Comparison of ENCODE assay signal across 18 mouse cellular contexts in genomic region chr16:18198365-18199098, GRCm38 (mm10). TPM values are rescaled to one million over a fixed set of nuclear protein-coding genes. Genes with fewer than 3 reads are reported as not detected.
DNase-seq lines count a peak whose midpoint lies in the region; ATAC-seq and TF ChIP-seq lines count a peak whose summit lies in the region.
"Had no signal": no experiment of that assay in that cellular context is flagged by ENCODE, and none has a peak within 500 bp of the region (broad histone marks: within the 10 kb centered on the region; RNA-seq: fewer than 3 reads in every experiment).

No protein-coding gene starts in this region.

- no peaks in the 10 kb centered on the region for H3K36me3 ChIP-seq in kidney, embryonic 14.5 days (ENCODE audit: control insufficient read depth, insufficient read depth, low read length)
- no peaks in the 10 kb centered on the region for H3K36me3 ChIP-seq in kidney, adult 2 months (ENCODE audit: control insufficient read depth, insufficient read depth, low read length)
- no peaks in the 10 kb centered on the region for H3K36me3 ChIP-seq in hindbrain, embryonic 12.5 days
- no peaks in the 10 kb centered on the region for H3K36me3 ChIP-seq in limb, embryonic 13.5 days
- H3K36me3 ChIP-seq in neural tube, embryonic 14.5 days (ENCODE audit: control insufficient read depth, insufficient read depth, low read length) = no peaks in the 10 kb centered on the region
- H3K36me3 ChIP-seq: embryonic facial prominence, embryonic 12.5 days; heart, embryonic 15.5 days; liver, embryonic 12.5 days; lung, embryonic 15.5 days had no signal

- WGBS in kidney, embryonic 14.5 days = 55% methylated on average over 10 of the region's 10 CpGs
- 66% methylated on average over 10 of the region's 10 CpGs for WGBS in kidney, adult 2 months
- 67% methylated on average over 10 of the region's 10 CpGs for WGBS in hindbrain, embryonic 12.5 days
- 24% methylated on average over 10 of the region's 10 CpGs for WGBS in limb, embryonic 13.5 days
- WGBS in neural tube, embryonic 14.5 days = 20% methylated on average over 10 of the region's 10 CpGs

- no peak for TF ChIP-seq CTCF in kidney, adult 2 months (conservative IDR thresholded peaks at IDR 0.05; ENCODE audit: insufficient read depth, insufficient read length, low read depth, low read length)

- no peak for TF ChIP-seq POLR2A in kidney, adult 2 months (IDR thresholded peaks at IDR 0.05; ENCODE audit: low read depth, low read length)

- no peak for DNase-seq in kidney, adult 2 months
- no peak for DNase-seq in retina, postnatal 1 day
- no peak for DNase-seq in retina, embryonic 14.5 days (ENCODE audit: low spot score)
- DNase-seq: cerebellum, adult 11 months; gastrocnemius, adult 2 months; heart, adult 11 months; right cerebral cortex, adult 18-20 months had no signal

- no peaks in the 10 kb centered on the region for H3K9me3 ChIP-seq in kidney, embryonic 14.5 days (ENCODE audit: control insufficient read depth, low read length)
- H3K9me3 ChIP-seq in hindbrain, embryonic 12.5 days (replicated peaks) = no peaks in the 10 kb centered on the region
- H3K9me3 ChIP-seq in limb, embryonic 13.5 days = no peaks in the 10 kb centered on the region
- H3K9me3 ChIP-seq in neural tube, embryonic 14.5 days (ENCODE audit: control insufficient read depth, low read length) = no peaks in the 10 kb centered on the region
- H3K9me3 ChIP-seq: embryonic facial prominence, embryonic 12.5 days; heart, embryonic 15.5 days; liver, embryonic 12.5 days; lung, embryonic 15.5 days had no signal

- peaks cover 36% of the 10 kb centered on the region for H3K4me1 ChIP-seq in kidney, embryonic 14.5 days (ENCODE audit: control insufficient read depth, insufficient read depth, low read length)
- H3K4me1 ChIP-seq in kidney, adult 2 months (ENCODE audit: control insufficient read depth, insufficient read depth, low read length) = no peaks in the 10 kb centered on the region
- peaks cover 52% of the 10 kb centered on the region for H3K4me1 ChIP-seq in hindbrain, embryonic 12.5 days
- H3K4me1 ChIP-seq in limb, embryonic 13.5 days = peaks cover 69% of the 10 kb centered on the region
- peaks cover 61% of the 10 kb centered on the region for H3K4me1 ChIP-seq in neural tube, embryonic 14.5 days (ENCODE audit: control insufficient read depth, insufficient read depth, low read length)

- H3K4me3 ChIP-seq in kidney, embryonic 14.5 days (ENCODE audit: low read length) = no peak overlapping the region
- no peak overlapping the region for H3K4me3 ChIP-seq in kidney, adult 2 months (ENCODE audit: insufficient read depth, low read depth, low read length)
- no peak overlapping the region for H3K4me3 ChIP-seq in hindbrain, embryonic 12.5 days
- no peak overlapping the region for H3K4me3 ChIP-seq in limb, embryonic 13.5 days
- no peak overlapping the region for H3K4me3 ChIP-seq in neural tube, embryonic 14.5 days (ENCODE audit: low read depth, low read length)
- H3K4me3 ChIP-seq: embryonic facial prominence, embryonic 12.5 days; gastrocnemius, adult 2 months; heart, embryonic 15.5 days; liver, embryonic 12.5 days; lung, embryonic 15.5 days had no signal

- H3K27ac ChIP-seq in kidney, embryonic 14.5 days (ENCODE audit: low read depth, low read length) = no peak overlapping the region
- no peak overlapping the region for H3K27ac ChIP-seq in kidney, adult 2 months (ENCODE audit: insufficient read depth, low read depth, low read length)
- peak overlapping the region; percentile 71 for H3K27ac ChIP-seq in hindbrain, embryonic 12.5 days
- no peak overlapping the region for H3K27ac ChIP-seq in limb, embryonic 13.5 days
- peak overlapping the region; percentile 71 for H3K27ac ChIP-seq in neural tube, embryonic 14.5 days (ENCODE audit: low read depth, low read length)
- H3K27ac ChIP-seq: embryonic facial prominence, embryonic 12.5 days; gastrocnemius, adult 2 months; heart, embryonic 15.5 days; kidney, postnatal 0 days; liver, embryonic 12.5 days; lung, embryonic 15.5 days had no signal

- no peaks in the 10 kb centered on the region for H3K27me3 ChIP-seq in kidney, embryonic 14.5 days (ENCODE audit: control insufficient read depth, insufficient read depth, low read length)
- no peaks in the 10 kb centered on the region for H3K27me3 ChIP-seq in kidney, adult 2 months (replicated peaks; ENCODE audit: control insufficient read depth, insufficient read depth, low read length)
- H3K27me3 ChIP-seq in hindbrain, embryonic 12.5 days = no peaks in the 10 kb centered on the region
- H3K27me3 ChIP-seq in limb, embryonic 13.5 days = peaks cover 51% of the 10 kb centered on the region
- no peaks in the 10 kb centered on the region for H3K27me3 ChIP-seq in neural tube, embryonic 14.5 days (ENCODE audit: control insufficient read depth, insufficient read depth, low read length)
- H3K27me3 ChIP-seq: heart, embryonic 15.5 days; lung, embryonic 15.5 days had no signal

- H3K9ac ChIP-seq in kidney, embryonic 14.5 days (ENCODE audit: low read depth, low read length) = 0 out of 2 replicates have a peak overlapping the region, but pooled peaks have one; percentile 0
- H3K9ac ChIP-seq in hindbrain, embryonic 12.5 days = no peak overlapping the region; the same call in 1 of the 2 replicates
- H3K9ac ChIP-seq in limb, embryonic 13.5 days = peak overlapping the region; percentile 31; the same call in 1 of the 2 replicates
- no peak overlapping the region for H3K9ac ChIP-seq in neural tube, embryonic 14.5 days (replicated peaks; ENCODE audit: low read depth, low read length)
- H3K9ac ChIP-seq: embryonic facial prominence, embryonic 12.5 days; heart, embryonic 15.5 days; liver, embryonic 12.5 days; lung, embryonic 15.5 days had no signal

- no peak for ATAC-seq in kidney, embryonic 14.5 days (ENCODE audit: low FRiP score, low TSS enrichment)
- ATAC-seq in hindbrain, embryonic 12.5 days (ENCODE audit: low FRiP score) = peak; percentile 19; the same call in 1 of the 2 replicates
- no peak for ATAC-seq in limb, embryonic 13.5 days (ENCODE audit: low FRiP score, low read depth)
- peak; percentile 47 for ATAC-seq in neural tube, embryonic 14.5 days (ENCODE audit: low read depth)
- ATAC-seq: liver, embryonic 12.5 days had no signal

- H3K4me2 ChIP-seq in kidney, embryonic 14.5 days (replicated peaks; ENCODE audit: low read depth, low read length) = no peak overlapping the region; the same call in 1 of the 2 replicates
- no peak overlapping the region for H3K4me2 ChIP-seq in hindbrain, embryonic 12.5 days (replicated peaks)
- H3K4me2 ChIP-seq in limb, embryonic 13.5 days (replicated peaks) = peak overlapping the region; percentile 7; the same call in 1 of the 2 replicates
- H3K4me2 ChIP-seq in neural tube, embryonic 14.5 days (ENCODE audit: low read depth, low read length) = no peak overlapping the region
- H3K4me2 ChIP-seq: embryonic facial prominence, embryonic 12.5 days; heart, embryonic 15.5 days; liver, embryonic 12.5 days; lung, embryonic 15.5 days had no signal

RNA-seq across cellular contexts. Expression of gene Ccdc188, which starts 19.1 kb away (rescaled TPM):
- polyA plus RNA-seq in kidney, embryonic 14.5 days (2014; fragmentation: Nextera tagmentation; extraction: Ambion mirVana) = not detected in 2 replicates
- polyA plus RNA-seq in kidney, adult 2 months (2012; rRNA removed) = not detected in 2 replicates
- not detected in 2 replicates for polyA plus RNA-seq in hindbrain, embryonic 12.5 days (2016; fragmentation: Nextera tagmentation; extraction: Ambion mirVana)
- polyA plus RNA-seq in limb, embryonic 13.5 days (2015; fragmentation: Nextera tagmentation; extraction: Ambion mirVana) = not detected in 2 replicates
- not detected in 2 replicates for polyA plus RNA-seq in neural tube, embryonic 14.5 days (2014; fragmentation: Nextera tagmentation; extraction: Ambion mirVana)
- polyA plus RNA-seq: embryonic facial prominence, embryonic 12.5 days; heart, embryonic 15.5 days; intestine, embryonic 14.5 days; kidney, postnatal 0 days; liver, embryonic 12.5 days; lung, embryonic 15.5 days; spleen, adult 2 months had no signal

RNA-seq across cellular contexts. Expression of gene Zdhhc8, which starts 36.4 kb away (rescaled TPM):
- polyA plus RNA-seq in kidney, embryonic 14.5 days (2014; fragmentation: Nextera tagmentation; extraction: Ambion mirVana) = 14.4 and 17.2 TPM in 2 replicates
- polyA plus RNA-seq in kidney, adult 2 months (2012; rRNA removed) = 28.9 and 44.7 TPM in 2 replicates
- 19.4 TPM in 2 replicates for polyA plus RNA-seq in hindbrain, embryonic 12.5 days (2016; fragmentation: Nextera tagmentation; extraction: Ambion mirVana)
- 18.7 and 21.2 TPM in 2 replicates for polyA plus RNA-seq in limb, embryonic 13.5 days (2015; fragmentation: Nextera tagmentation; extraction: Ambion mirVana)
- polyA plus RNA-seq in neural tube, embryonic 14.5 days (2014; fragmentation: Nextera tagmentation; extraction: Ambion mirVana) = 12.2 and 13.9 TPM in 2 replicates

RNA-seq across cellular contexts. Expression of gene Trmt2a, which starts 49.9 kb away (rescaled TPM):
- polyA plus RNA-seq in kidney, embryonic 14.5 days (2014; fragmentation: Nextera tagmentation; extraction: Ambion mirVana) = 78.3 and 83.4 TPM in 2 replicates
- 39.3 and 39.4 TPM in 2 replicates for polyA plus RNA-seq in kidney, adult 2 months (2012; rRNA removed)
- 99.6 and 102 TPM in 2 replicates for polyA plus RNA-seq in hindbrain, embryonic 12.5 days (2016; fragmentation: Nextera tagmentation; extraction: Ambion mirVana)
- polyA plus RNA-seq in limb, embryonic 13.5 days (2015; fragmentation: Nextera tagmentation; extraction: Ambion mirVana) = 111 and 113 TPM in 2 replicates
- 78.4 and 81.5 TPM in 2 replicates for polyA plus RNA-seq in neural tube, embryonic 14.5 days (2014; fragmentation: Nextera tagmentation; extraction: Ambion mirVana)

RNA-seq across cellular contexts. Expression of gene Ranbp1, which starts 50.0 kb away (rescaled TPM):
- 846 and 1,191 TPM in 2 replicates for polyA plus RNA-seq in kidney, embryonic 14.5 days (2014; fragmentation: Nextera tagmentation; extraction: Ambion mirVana)
- 29.7 and 38.5 TPM in 2 replicates for polyA plus RNA-seq in kidney, adult 2 months (2012; rRNA removed)
- polyA plus RNA-seq in hindbrain, embryonic 12.5 days (2016; fragmentation: Nextera tagmentation; extraction: Ambion mirVana) = 675 and 701 TPM in 2 replicates
- polyA plus RNA-seq in limb, embryonic 13.5 days (2015; fragmentation: Nextera tagmentation; extraction: Ambion mirVana) = 641 and 645 TPM in 2 replicates
- 400 and 407 TPM in 2 replicates for polyA plus RNA-seq in neural tube, embryonic 14.5 days (2014; fragmentation: Nextera tagmentation; extraction: Ambion mirVana)

RNA-seq across cellular contexts. Expression of gene Gm49776, which starts 59.6 kb away (rescaled TPM):
- polyA plus RNA-seq in kidney, embryonic 14.5 days (2014; fragmentation: Nextera tagmentation; extraction: Ambion mirVana) = 1.2 and 1.9 TPM in 2 replicates
- polyA plus RNA-seq in kidney, adult 2 months (2012; rRNA removed) = not detected in 2 replicates
- 1.7 and 3.9 TPM in 2 replicates for polyA plus RNA-seq in hindbrain, embryonic 12.5 days (2016; fragmentation: Nextera tagmentation; extraction: Ambion mirVana)
- polyA plus RNA-seq in limb, embryonic 13.5 days (2015; fragmentation: Nextera tagmentation; extraction: Ambion mirVana) = 3.5 TPM in 1 of 2 replicates, not detected in the other
- polyA plus RNA-seq in neural tube, embryonic 14.5 days (2014; fragmentation: Nextera tagmentation; extraction: Ambion mirVana) = not detected in 2 replicates
- polyA plus RNA-seq: intestine, embryonic 14.5 days; liver, embryonic 12.5 days; spleen, adult 2 months had no signal

Comparison
In these comparisons a context has a peak if more than half of its experiments do, and no peak if none do; other contexts are left out.
1. ATAC-seq: peak in hindbrain, embryonic 12.5 days (single experiment) and neural tube, embryonic 14.5 days (single experiment); none in kidney, embryonic 14.5 days (single experiment) and limb, embryonic 13.5 days (single experiment).
2. H3K27ac ChIP-seq: peak in hindbrain, embryonic 12.5 days (single experiment) and neural tube, embryonic 14.5 days (single experiment); none in kidney, embryonic 14.5 days (single experiment), kidney, adult 2 months (single experiment) and limb, embryonic 13.5 days (single experiment).
3. H3K9ac ChIP-seq: peak in kidney, embryonic 14.5 days (single experiment) and limb, embryonic 13.5 days (single experiment); none in hindbrain, embryonic 12.5 days (single experiment) and neural tube, embryonic 14.5 days (single experiment).